ENCODE assay signal across 9 mouse cellular contexts in the genomic region with DNA sequence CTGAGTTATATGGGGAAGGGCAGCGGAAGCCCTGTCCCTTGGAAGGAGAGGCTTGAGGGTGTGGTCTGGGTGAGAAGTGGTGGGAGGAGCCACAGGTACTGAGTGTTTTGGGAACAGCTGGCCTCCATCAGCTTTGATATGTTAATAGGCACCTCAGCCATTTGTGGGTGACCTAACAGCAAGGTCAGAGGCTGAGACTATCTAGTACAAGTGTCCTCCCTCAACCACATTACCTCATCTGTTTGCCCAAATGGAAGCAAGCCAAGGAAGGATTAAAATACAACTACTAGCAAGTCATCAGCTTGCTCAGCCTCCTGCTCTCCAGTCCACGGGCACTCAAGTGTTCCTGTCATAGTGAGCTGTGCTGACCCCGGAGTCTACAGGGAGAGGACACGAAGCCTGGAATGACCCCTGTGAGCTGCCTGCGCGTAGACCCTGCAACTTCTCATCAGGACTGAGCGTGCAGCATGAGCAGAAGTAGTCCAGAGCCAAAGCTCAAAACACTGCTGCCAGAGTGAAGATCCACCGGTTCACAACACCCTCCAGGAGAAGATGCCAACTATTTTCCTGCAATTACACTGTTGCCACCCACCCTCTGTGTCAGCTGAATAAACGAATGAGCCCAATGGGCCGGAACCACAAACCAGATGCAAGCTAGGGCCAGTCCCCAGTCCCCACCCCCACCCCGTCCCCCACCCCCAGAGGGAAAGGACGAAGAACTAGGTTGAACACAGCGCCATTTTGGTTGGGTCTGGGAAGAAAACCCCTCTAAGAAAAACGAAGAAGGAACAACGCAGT.
DNase-seq lines count a peak whose midpoint lies in the region; ATAC-seq and TF ChIP-seq lines count a peak whose summit lies in the region.
"Had no signal": no experiment of that assay in that cellular context is flagged by ENCODE, and none has a peak within 500 bp of the region (broad histone marks: within the 10 kb centered on the region; RNA-seq: fewer than 3 reads in every experiment).

No protein-coding gene starts in this region.

- no peaks in the 10 kb centered on the region for H3K4me1 ChIP-seq in intestine, embryonic 16.5 days (ENCODE audit: control insufficient read depth, insufficient read depth, low read length)
- peaks cover 8% of the 10 kb centered on the region for H3K4me1 ChIP-seq in lung, postnatal 0 days (ENCODE audit: insufficient read depth, low read depth, low read length)
- H3K4me1 ChIP-seq in forebrain, embryonic 11.5 days (replicated peaks; ENCODE audit: control insufficient read depth, insufficient read depth, low read length): no peaks in the 10 kb centered on the region

- peak; percentile 52; the same call in 1 of the 2 replicates for ATAC-seq in intestine, embryonic 16.5 days
- ATAC-seq in lung, postnatal 0 days: peak; percentile 80
- no peak for ATAC-seq in granulocyte monocyte progenitor cell, adult 5-6 weeks (replicated peaks; ENCODE audit: poor library complexity, severe bottlenecking)
- ATAC-seq in forebrain, embryonic 11.5 days (replicated peaks; ENCODE audit: low FRiP score): no peak

- no peak overlapping the region for H3K9ac ChIP-seq in intestine, embryonic 16.5 days (ENCODE audit: low read depth, low read length)
- H3K9ac ChIP-seq in lung, postnatal 0 days (replicated peaks; ENCODE audit: low read depth): no peak overlapping the region
- H3K9ac ChIP-seq in forebrain, embryonic 11.5 days (ENCODE audit: low read length): no peak overlapping the region

- intact Hi-C loops in gastrocnemius, adult 2 months (cut with DNase I): no loop called here
- intact Hi-C loops in gastrocnemius, postnatal 36 days (cut with DNase I): no loop called here
- intact Hi-C loops in left cerebral cortex, postnatal 36 days (cut with DNase I): no loop called here

- TF ChIP-seq EP300 in lung, postnatal 0 days (IDR thresholded peaks at IDR 0.05): no peak

- no peak for TF ChIP-seq CTCF in gastrocnemius, adult 2 months (IDR thresholded peaks at IDR 0.05)
- TF ChIP-seq CTCF in lung, postnatal 0 days (IDR thresholded peaks at IDR 0.05): no peak

- peak overlapping the region; percentile 40; the same call in 1 of the 2 replicates for H3K27ac ChIP-seq in gastrocnemius, adult 2 months
- H3K27ac ChIP-seq in intestine, embryonic 16.5 days (ENCODE audit: low read length): no peak overlapping the region
- no peak overlapping the region for H3K27ac ChIP-seq in lung, postnatal 0 days (ENCODE audit: low read length)
- H3K27ac ChIP-seq in forebrain, embryonic 11.5 days (ENCODE audit: low read depth, low read length): no peak overlapping the region
- H3K27ac ChIP-seq: macrophage had no signal

- H3K4me2 ChIP-seq in intestine, embryonic 16.5 days (ENCODE audit: low read depth, low read length): no peak overlapping the region
- H3K4me2 ChIP-seq in lung, postnatal 0 days (replicated peaks; ENCODE audit: low read depth, low read length): no peak overlapping the region
- no peak overlapping the region for H3K4me2 ChIP-seq in forebrain, embryonic 11.5 days (ENCODE audit: low read depth, low read length, severe bottlenecking)

- H3K4me3 ChIP-seq in gastrocnemius, adult 2 months: no peak overlapping the region
- H3K4me3 ChIP-seq in intestine, embryonic 16.5 days (ENCODE audit: low read length): no peak overlapping the region
- H3K4me3 ChIP-seq in lung, postnatal 0 days (ENCODE audit: low read depth, low read length): no peak overlapping the region
- H3K4me3 ChIP-seq in forebrain, embryonic 11.5 days (ENCODE audit: low read depth, low read length): no peak overlapping the region

- no peaks in the 10 kb centered on the region for H3K9me3 ChIP-seq in intestine, embryonic 16.5 days (ENCODE audit: control insufficient read depth, low read length)
- H3K9me3 ChIP-seq in lung, postnatal 0 days (ENCODE audit: low read length): no peaks in the 10 kb centered on the region
- H3K9me3 ChIP-seq in forebrain, embryonic 11.5 days (ENCODE audit: control insufficient read depth, low read length): no peaks in the 10 kb centered on the region

- peak; percentile 50 for DNase-seq in gastrocnemius, adult 2 months
- no peak for DNase-seq in gastrocnemius, adult 8-10 months (ENCODE audit: low spot score in 2 of 2)
- peak; percentile 5 to 23 for DNase-seq in gastrocnemius, postnatal 36 days
- peak; percentile 72 for DNase-seq in lung, postnatal 0 days (ENCODE audit: low spot score)
- DNase-seq in left cerebral cortex, postnatal 36 days (ENCODE audit: low spot score in 2 of 2): no peak
- DNase-seq in forebrain, embryonic 11.5 days (ENCODE audit: low spot score): no peak

- H3K36me3 ChIP-seq in intestine, embryonic 16.5 days (ENCODE audit: control insufficient read depth, insufficient read depth, low read length): no peaks in the 10 kb centered on the region
- no peaks in the 10 kb centered on the region for H3K36me3 ChIP-seq in lung, postnatal 0 days (ENCODE audit: insufficient read depth, low read length)
- H3K36me3 ChIP-seq in forebrain, embryonic 11.5 days (ENCODE audit: control insufficient read depth, insufficient read depth, low read length): no peaks in the 10 kb centered on the region

- 72% methylated on average over 15 of the region's 15 CpGs for WGBS in intestine, embryonic 16.5 days
- 63% methylated on average over 15 of the region's 15 CpGs for WGBS in lung, postnatal 0 days
- 92% methylated on average over 15 of the region's 15 CpGs for WGBS in forebrain, embryonic 11.5 days

- H3K27me3 ChIP-seq in intestine, embryonic 16.5 days (replicated peaks; ENCODE audit: control insufficient read depth, insufficient read depth, low read length): no peaks in the 10 kb centered on the region
- H3K27me3 ChIP-seq in lung, postnatal 0 days (replicated peaks; ENCODE audit: insufficient read depth, low read length): no peaks in the 10 kb centered on the region
- H3K27me3 ChIP-seq in forebrain, embryonic 11.5 days (ENCODE audit: control insufficient read depth, insufficient read depth, low read length): no peaks in the 10 kb centered on the region

Comparison
In these comparisons a context has a peak if more than half of its experiments do, and no peak if none do; other contexts are left out.
1. DNase-seq: peak in gastrocnemius, adult 2 months (single experiment), gastrocnemius, postnatal 36 days (2 of 2) and lung, postnatal 0 days (single experiment); none in gastrocnemius, adult 8-10 months (0 of 2), left cerebral cortex, postnatal 36 days (0 of 2) and forebrain, embryonic 11.5 days (single experiment).
2. ATAC-seq: peak in intestine, embryonic 16.5 days (single experiment) and lung, postnatal 0 days (single experiment); none in granulocyte monocyte progenitor cell, adult 5-6 weeks (single experiment) and forebrain, embryonic 11.5 days (single experiment).